Mouse (Mus musculus) neural tube, embryonic 10.5 days (tissue): ENCODE data around the gene Tmprss15.

Source experiments
- DNase-seq: peaks from one replicate; pipeline ENCODE4 v3.0.0-alpha.2; 2017; ENCODE audit warnings: low spot score; ENCODE audit errors: extremely low spot score

Gene Tmprss15

DNA sequence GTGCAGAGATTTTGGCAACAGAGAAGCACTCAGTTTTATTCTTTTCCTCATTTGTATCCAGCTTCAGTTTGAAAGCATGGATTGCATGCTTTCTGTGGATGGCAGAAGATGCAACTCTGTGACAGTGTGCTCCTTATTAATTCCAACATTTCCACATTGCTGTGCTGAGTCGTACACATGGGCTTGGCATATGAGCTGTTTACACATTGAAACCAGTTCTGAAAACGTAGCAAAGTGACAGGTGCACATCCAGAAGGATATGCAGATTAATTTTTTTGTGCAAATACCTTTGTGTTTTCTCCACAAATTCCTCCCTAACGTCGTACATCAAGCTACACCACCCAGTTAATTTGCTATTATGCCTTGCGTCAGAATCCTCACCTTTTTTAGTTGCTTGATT, 168.3 kb downstream of the Tmprss15 start:
- DNase-seq, result no peak
